ENCODE assay signal across 7 mouse cellular contexts in genomic region chr5:67048003-67048402, GRCm38 (mm10). TPM values are rescaled to one million over a fixed set of nuclear protein-coding genes. Genes with fewer than 3 reads are reported as not detected.
DNase-seq lines count a peak whose midpoint lies in the region; ATAC-seq and TF ChIP-seq lines count a peak whose summit lies in the region.

No protein-coding gene starts in this region.

- no peaks in the 10 kb centered on the region for H3K27me3 ChIP-seq in liver, adult 2 months (ENCODE audit: control insufficient read depth, insufficient read depth, low read length)
- no peaks in the 10 kb centered on the region for H3K27me3 ChIP-seq in liver, embryonic 11.5 days (replicated peaks; ENCODE audit: control insufficient read depth, insufficient read depth, low read length)
- no peaks in the 10 kb centered on the region for H3K27me3 ChIP-seq in Patski
- H3K27me3 ChIP-seq in limb, embryonic 11.5 days (ENCODE audit: control insufficient read depth, insufficient read depth, low read length), result no peaks in the 10 kb centered on the region

- no peak for ATAC-seq in liver, embryonic 11.5 days (replicated peaks; ENCODE audit: low FRiP score)
- peak; percentile 27 for ATAC-seq in Patski
- ATAC-seq in limb, embryonic 11.5 days (ENCODE audit: insufficient number of reproducible peaks, low FRiP score, low TSS enrichment, low read depth), result peak; percentile 54; the same call in 1 of the 2 replicates

- intact Hi-C loops in heart, postnatal 14 days (cut with DNase I), result loop anchor here (1.0 kb wide), 1 partner anchor 184 kb away; no protein-coding TSS in a partner anchor

- 13% methylated on average over 4 of the region's 4 CpGs for WGBS in liver, adult 2 months
- WGBS in liver, embryonic 11.5 days, result 15% methylated on average over 4 of the region's 4 CpGs
- WGBS in limb, embryonic 11.5 days, result 14% methylated on average over 4 of the region's 4 CpGs
- 20% methylated on average over 4 of the region's 4 CpGs for WGBS in olfactory bulb, adult 2 months

- POLR2A ChIA-PET in Patski (lab: Charles Lee), result no interaction called here

- in situ Hi-C loops in Patski (cut with MboI; ENCODE audit: low pct_unique_long_range_greater_than_20kb), result loop anchor here (5.0 kb wide), 1 partner anchor 189 kb away; no protein-coding TSS in a partner anchor

- no peaks in the 10 kb centered on the region for H3K36me3 ChIP-seq in liver, adult 2 months (ENCODE audit: control insufficient read depth, insufficient read depth, low read length)
- no peaks in the 10 kb centered on the region for H3K36me3 ChIP-seq in liver, embryonic 11.5 days (ENCODE audit: control insufficient read depth, insufficient read depth, low read length)
- no peaks in the 10 kb centered on the region for H3K36me3 ChIP-seq in limb, embryonic 11.5 days (ENCODE audit: control insufficient read depth, insufficient read depth, low read length)

- no peak overlapping the region for H3K4me2 ChIP-seq in liver, embryonic 11.5 days
- no peak overlapping the region for H3K4me2 ChIP-seq in limb, embryonic 11.5 days (ENCODE audit: low read depth, severe bottlenecking)

- peak; percentile 48 for DNase-seq in liver, adult 2 months (ENCODE audit: extremely low read depth, low read depth, low spot score)
- no peak for DNase-seq in liver, embryonic 11.5 days (ENCODE audit: low spot score)
- DNase-seq in Patski (ENCODE audit: low read depth, low spot score), result peak; percentile 10
- peak; percentile 25 for DNase-seq in cerebellum, adult 9-11 months
- DNase-seq in heart, postnatal 14 days, result peak; percentile 20 to 54
- peak; percentile 71 for DNase-seq in limb, embryonic 11.5 days (ENCODE audit: low spot score)

- H3K9ac ChIP-seq in liver, adult 2 months (ENCODE audit: low read depth, low read length), result no peak overlapping the region
- no peak overlapping the region for H3K9ac ChIP-seq in liver, embryonic 11.5 days (ENCODE audit: low read depth, low read length)
- no peak overlapping the region for H3K9ac ChIP-seq in limb, embryonic 11.5 days (ENCODE audit: low read length)

- TF ChIP-seq CTCF in liver, adult 2 months (IDR thresholded peaks at IDR 0.05; ENCODE audit: low read depth, low read length), result peak; percentile 84
- TF ChIP-seq CTCF in Patski (IDR thresholded peaks at IDR 0.05), result peak; percentile 89
- peak; percentile 71 for TF ChIP-seq CTCF in olfactory bulb, adult 2 months (IDR thresholded peaks at IDR 0.05; ENCODE audit: insufficient read depth, low read depth, low read length)

- H3K27ac ChIP-seq in liver, adult 2 months (replicated peaks; ENCODE audit: insufficient read depth, low read depth, low read length), result no peak overlapping the region
- no peak overlapping the region for H3K27ac ChIP-seq in liver, embryonic 11.5 days (ENCODE audit: low read depth, low read length)
- H3K27ac ChIP-seq in limb, embryonic 11.5 days (replicated peaks; ENCODE audit: low read depth, low read length), result no peak overlapping the region
- H3K27ac ChIP-seq in olfactory bulb, adult 2 months (ENCODE audit: insufficient read depth, low read depth, low read length), result no peak overlapping the region

- no peak for TF ChIP-seq POLR2A in liver, adult 2 months (IDR thresholded peaks at IDR 0.05; ENCODE audit: extremely low read depth, insufficient read depth, low read length)
- no peak for TF ChIP-seq POLR2A in olfactory bulb, adult 2 months (IDR thresholded peaks at IDR 0.05; ENCODE audit: insufficient read depth, low read depth, low read length)

- CTCF ChIA-PET in Patski (lab: Charles Lee), result interaction anchor here (1.1 to 2.2 kb wide), 12 partner anchors 11 to 354 kb away, joined by 3 to 10 read pairs (median 4); no protein-coding TSS in a partner anchor

- no peaks in the 10 kb centered on the region for H3K79me2 ChIP-seq in liver, adult 2 months (ENCODE audit: control insufficient read depth, insufficient read depth, low read length)

- no peak overlapping the region for H3K4me3 ChIP-seq in liver, adult 2 months (ENCODE audit: insufficient read depth, low read depth, low read length)
- no peak overlapping the region for H3K4me3 ChIP-seq in liver, embryonic 11.5 days (ENCODE audit: low read depth, low read length)
- H3K4me3 ChIP-seq in limb, embryonic 11.5 days (ENCODE audit: low read depth, low read length), result no peak overlapping the region
- no peak overlapping the region for H3K4me3 ChIP-seq in olfactory bulb, adult 2 months (ENCODE audit: insufficient read depth, low read depth, low read length)

- H3K4me1 ChIP-seq in liver, adult 2 months (ENCODE audit: control insufficient read depth, insufficient read depth, low read length), result no peaks in the 10 kb centered on the region
- no peaks in the 10 kb centered on the region for H3K4me1 ChIP-seq in liver, embryonic 11.5 days (replicated peaks; ENCODE audit: control insufficient read depth, insufficient read depth, low read length)
- no peaks in the 10 kb centered on the region for H3K4me1 ChIP-seq in limb, embryonic 11.5 days (ENCODE audit: control insufficient read depth, insufficient read depth, low read length)
- H3K4me1 ChIP-seq in olfactory bulb, adult 2 months (ENCODE audit: control insufficient read depth, insufficient read depth, low read length), result no peaks in the 10 kb centered on the region

- H3K9me3 ChIP-seq in liver, embryonic 11.5 days (ENCODE audit: control insufficient read depth, low read length), result no peaks in the 10 kb centered on the region
- no peaks in the 10 kb centered on the region for H3K9me3 ChIP-seq in limb, embryonic 11.5 days (ENCODE audit: control insufficient read depth, low read length)

RNA-seq across cellular contexts. Expression of gene Phox2b, which starts 51.1 kb away (rescaled TPM):
- total RNA-seq in liver, adult 2 months (2014; rRNA removed), result not detected in 2 replicates
- not detected in 2 replicates for polyA plus RNA-seq in liver, adult 2 months (2012; rRNA removed)
- 0.70 and 0.84 TPM in 2 replicates for polyA plus RNA-seq in liver, embryonic 11.5 days (2014; fragmentation: Nextera tagmentation; extraction: Ambion mirVana)
- not detected for polyA plus RNA-seq in Patski (2021)
- not detected for total RNA-seq in heart, postnatal 14 days (2021)
- 0.17 and 0.20 TPM in 2 replicates for polyA plus RNA-seq in limb, embryonic 11.5 days (2014; fragmentation: Nextera tagmentation; extraction: Ambion mirVana)
- polyA plus RNA-seq in olfactory bulb, adult 2 months (2012; ENCODE audit: insufficient read depth, insufficient read length, low replicate concordance, missing spikeins), result not detected in 2 replicates
